Comparison of ENCODE assay signal across 21 mouse cellular contexts in genomic region chr2:121730486-121730885, GRCm38 (mm10).
A peak's percentile ranks its signal among the peaks of the same experiment; 100 is the strongest.
DNase-seq lines count a peak whose midpoint lies in the region; ATAC-seq lines count a peak whose summit lies in the region.
"Had no signal": no experiment of that assay in that cellular context is flagged by ENCODE, and none has a peak within 500 bp of the region (broad histone marks: within the 10 kb centered on the region; RNA-seq: fewer than 3 reads in every experiment).

No protein-coding gene starts in this region.

- WGBS in heart, embryonic 11.5 days (ENCODE audit: insufficient replicate concordance): 90% methylated on average over 11 of the region's 11 CpGs
- WGBS in heart, embryonic 10.5 days: 91% methylated on average over 11 of the region's 11 CpGs
- WGBS in limb, embryonic 11.5 days: 95% methylated on average over 11 of the region's 11 CpGs
- 95% methylated on average over 11 of the region's 11 CpGs for WGBS in limb, embryonic 10.5 days

- H3K4me2 ChIP-seq in heart, embryonic 11.5 days: no peak overlapping the region
- H3K4me2 ChIP-seq in limb, embryonic 11.5 days (ENCODE audit: low read depth, severe bottlenecking): no peak overlapping the region

- no peak for ATAC-seq in heart, embryonic 11.5 days (replicated peaks; ENCODE audit: insufficient number of reproducible peaks, low FRiP score, low TSS enrichment)
- no peak for ATAC-seq in limb, embryonic 11.5 days (ENCODE audit: insufficient number of reproducible peaks, low FRiP score, low TSS enrichment, low read depth)
- ATAC-seq: activated CD4-positive, CD25-positive, alpha-beta regulatory T cell, adult 4 months; CD4-positive, CD25-positive, alpha-beta regulatory T cell, adult 4 months; Patski had no signal

- H3K27ac ChIP-seq in heart, embryonic 11.5 days (ENCODE audit: low read depth, low read length): no peak overlapping the region
- no peak overlapping the region for H3K27ac ChIP-seq in heart, embryonic 10.5 days
- H3K27ac ChIP-seq in limb, embryonic 11.5 days (replicated peaks; ENCODE audit: low read depth, low read length): no peak overlapping the region
- no peak overlapping the region for H3K27ac ChIP-seq in limb, embryonic 10.5 days

- no peaks in the 10 kb centered on the region for H3K9me3 ChIP-seq in heart, embryonic 11.5 days (replicated peaks; ENCODE audit: control insufficient read depth, low read length)
- no peaks in the 10 kb centered on the region for H3K9me3 ChIP-seq in heart, embryonic 10.5 days
- no peaks in the 10 kb centered on the region for H3K9me3 ChIP-seq in limb, embryonic 11.5 days (ENCODE audit: control insufficient read depth, low read length)
- no peaks in the 10 kb centered on the region for H3K9me3 ChIP-seq in limb, embryonic 10.5 days (replicated peaks)
- H3K9me3 ChIP-seq: G1E had no signal

- H3K36me3 ChIP-seq in heart, embryonic 11.5 days (ENCODE audit: control insufficient read depth, insufficient read depth, low read length): no peaks in the 10 kb centered on the region
- H3K36me3 ChIP-seq in heart, embryonic 10.5 days: no peaks in the 10 kb centered on the region
- H3K36me3 ChIP-seq in limb, embryonic 11.5 days (ENCODE audit: control insufficient read depth, insufficient read depth, low read length): no peaks in the 10 kb centered on the region
- no peaks in the 10 kb centered on the region for H3K36me3 ChIP-seq in limb, embryonic 10.5 days
- H3K36me3 ChIP-seq: G1E had no signal

- intact Hi-C loops in heart, postnatal 25 days (cut with DNase I): no loop called here

- no peak overlapping the region for H3K4me3 ChIP-seq in heart, embryonic 11.5 days (ENCODE audit: low read depth, low read length)
- no peak overlapping the region for H3K4me3 ChIP-seq in heart, embryonic 10.5 days
- H3K4me3 ChIP-seq in limb, embryonic 11.5 days (ENCODE audit: low read depth, low read length): no peak overlapping the region
- no peak overlapping the region for H3K4me3 ChIP-seq in limb, embryonic 10.5 days

- H3K27me3 ChIP-seq in heart, embryonic 11.5 days (ENCODE audit: control insufficient read depth, insufficient read depth, low read length): no peaks in the 10 kb centered on the region
- no peaks in the 10 kb centered on the region for H3K27me3 ChIP-seq in heart, embryonic 10.5 days (ENCODE audit: insufficient read depth, poor library complexity, severe bottlenecking)
- H3K27me3 ChIP-seq in limb, embryonic 11.5 days (ENCODE audit: control insufficient read depth, insufficient read depth, low read length): no peaks in the 10 kb centered on the region
- H3K27me3 ChIP-seq in limb, embryonic 10.5 days (ENCODE audit: low read depth, poor library complexity, severe bottlenecking): no peaks in the 10 kb centered on the region
- H3K27me3 ChIP-seq: CH12.LX had no signal

- no peak overlapping the region for H3K9ac ChIP-seq in heart, embryonic 11.5 days (ENCODE audit: low read depth, low read length)
- no peak overlapping the region for H3K9ac ChIP-seq in limb, embryonic 11.5 days (ENCODE audit: low read length)

- no peaks in the 10 kb centered on the region for H3K4me1 ChIP-seq in heart, embryonic 11.5 days (ENCODE audit: control insufficient read depth, insufficient read depth, low read length)
- H3K4me1 ChIP-seq in heart, embryonic 10.5 days: no peaks in the 10 kb centered on the region
- no peaks in the 10 kb centered on the region for H3K4me1 ChIP-seq in limb, embryonic 11.5 days (ENCODE audit: control insufficient read depth, insufficient read depth, low read length)
- H3K4me1 ChIP-seq in limb, embryonic 10.5 days: 0 out of 2 replicates have a peak, but pooled peaks cover 3% of the 10 kb centered on the region

- peak; percentile 61 for DNase-seq in heart, adult 11 months
- DNase-seq in heart, embryonic 10.5 days (ENCODE audit: low spot score): peak; percentile 55
- no peak for DNase-seq in heart, postnatal 25 days (ENCODE audit: low spot score)
- peak; percentile 15 for DNase-seq in limb, embryonic 11.5 days (ENCODE audit: low spot score)
- DNase-seq in limb, embryonic 10.5 days (ENCODE audit: low spot score): no peak
- DNase-seq: adrenal gland, adult 2 months; adrenal gland, adult 8-10 months; adrenal gland, postnatal 10 days; adrenal gland, postnatal 14 days; adrenal gland, postnatal 25 days; adrenal gland, postnatal 36 days; B cell, adult 2 months; cerebellum, adult 11 months; cerebellum, adult 11-12 months; cerebellum, adult 18-20 months had no signal

Comparison
In these comparisons a context has a peak if more than half of its experiments do, and no peak if none do; other contexts are left out.
1. DNase-seq: peak in heart, adult 11 months (single experiment), heart, embryonic 10.5 days (single experiment) and limb, embryonic 11.5 days (single experiment); none in heart, postnatal 25 days (single experiment) and limb, embryonic 10.5 days (single experiment).